Mouse (Mus musculus) lung, postnatal 14 days (tissue): Measurements from ENCODE around the gene Dcaf17.

Source experiments
- DNase-seq: peaks from one replicate; pipeline ENCODE4 v3.0.0; 2021

Gene Dcaf17

DNA sequence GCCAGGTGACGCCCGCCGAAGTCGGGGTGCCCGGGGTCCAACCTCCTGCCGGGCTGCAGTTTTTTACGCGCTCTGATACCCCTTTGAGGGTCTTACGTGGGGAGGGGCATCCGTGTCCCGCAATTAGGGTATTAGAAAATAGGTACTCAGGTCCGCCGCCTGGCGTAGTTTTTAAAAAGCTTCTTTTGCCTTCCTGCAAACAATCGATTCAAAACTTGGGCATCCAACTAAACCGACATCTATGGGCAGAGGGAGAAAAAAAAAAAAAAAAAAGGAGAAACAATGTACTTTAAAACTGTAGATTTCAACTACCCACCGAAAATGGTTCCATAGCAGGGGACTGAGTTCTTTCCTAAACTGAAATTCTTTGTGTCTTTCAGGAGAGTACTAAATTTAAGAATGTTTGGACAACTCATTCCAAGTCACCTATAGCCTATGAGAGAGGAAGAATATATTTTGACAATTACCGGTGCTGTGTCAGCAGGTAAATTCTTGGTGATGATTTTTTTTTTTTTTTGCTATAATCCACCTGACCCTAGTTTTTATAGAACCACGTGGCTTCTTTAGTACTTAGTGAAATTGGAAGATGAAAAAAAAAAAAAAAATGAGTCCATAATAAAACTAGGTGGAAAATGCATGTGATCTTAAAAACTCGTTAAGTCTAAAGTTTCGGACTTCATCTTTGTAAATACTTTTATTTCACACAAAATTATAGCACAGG is 1.1 kb downstream of the Dcaf17 start:
- no peak for DNase-seq

DNA sequence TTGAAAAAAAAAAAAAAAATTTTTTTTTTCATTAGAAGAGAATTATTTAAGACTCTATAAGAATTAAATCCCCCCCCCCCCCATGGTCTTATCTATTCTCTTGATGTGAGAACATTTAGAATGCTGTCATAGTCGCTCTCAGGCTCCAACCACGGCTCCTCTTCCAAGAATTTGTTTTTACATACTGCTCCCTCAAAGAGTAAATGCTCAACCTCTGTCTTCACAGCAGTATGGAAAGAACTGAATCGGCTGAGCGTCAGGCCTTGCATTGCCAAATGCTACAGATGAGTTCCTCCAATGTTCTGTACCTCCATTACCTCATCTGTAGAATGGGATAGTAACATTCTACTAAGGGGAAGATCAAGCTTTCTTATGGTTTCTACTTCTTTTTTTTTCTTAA is 16.5 kb downstream of the Dcaf17 start:
- DNase-seq = no peak

DNA sequence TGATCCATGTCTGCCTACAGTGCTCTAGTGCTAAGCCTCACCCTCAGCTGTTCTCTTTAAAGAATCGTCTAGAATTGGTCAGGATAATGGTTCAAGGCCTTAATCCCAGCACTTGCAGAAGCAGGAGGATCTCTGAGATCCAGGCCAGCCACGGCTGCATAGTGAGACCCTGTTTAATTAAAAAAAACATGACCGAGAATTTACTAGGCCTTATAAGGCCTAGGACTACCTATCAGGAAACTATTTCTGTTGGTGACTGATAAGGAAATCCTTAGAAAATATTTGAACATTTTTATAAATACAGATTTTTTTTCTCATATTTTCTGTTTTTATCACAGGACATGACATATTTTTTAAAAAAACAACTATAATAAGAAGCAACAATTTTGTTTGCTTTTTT is 18.2 kb downstream of the Dcaf17 start:
- no peak for DNase-seq

DNA sequence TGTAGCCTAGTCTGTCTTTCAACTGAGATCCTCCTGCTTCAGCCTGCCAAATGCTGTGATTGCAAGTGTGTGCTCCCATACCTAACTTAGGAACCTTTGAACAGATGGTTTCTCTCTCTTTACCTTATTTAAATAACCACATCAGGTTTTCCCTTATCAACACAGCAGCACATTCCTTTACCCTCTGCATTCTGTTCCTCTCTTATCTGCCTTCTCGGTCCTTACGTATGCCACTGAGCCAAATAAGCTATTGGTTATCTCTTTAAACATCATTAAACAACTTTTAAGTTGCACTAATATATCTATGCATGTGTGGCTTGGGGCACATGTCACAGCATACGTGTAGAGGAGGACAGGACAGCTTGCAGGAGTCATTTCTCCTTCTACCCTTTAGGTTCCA is 18.7 kb downstream of the Dcaf17 start:
- DNase-seq = no peak

DNA sequence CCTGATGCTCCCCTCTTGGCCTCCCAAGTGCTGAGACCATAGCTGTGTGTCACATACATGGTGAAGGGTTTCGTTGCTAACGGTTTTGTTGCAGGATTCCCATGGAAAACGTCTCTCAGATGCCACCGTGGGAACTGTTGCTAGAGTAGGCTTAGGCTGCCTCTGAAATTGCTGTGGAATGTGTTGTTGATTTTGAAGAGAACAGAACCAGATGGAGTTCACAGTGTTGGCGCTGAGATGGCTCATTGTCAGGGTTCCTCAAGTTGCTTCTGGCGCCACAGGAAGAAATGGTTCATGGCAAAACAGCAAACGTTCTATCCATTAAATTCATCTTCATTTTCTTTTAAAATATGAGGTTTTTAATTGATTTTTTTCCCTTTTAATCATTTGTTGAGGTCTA is 27.3 kb downstream of the Dcaf17 start:
- DNase-seq = no peak

DNA sequence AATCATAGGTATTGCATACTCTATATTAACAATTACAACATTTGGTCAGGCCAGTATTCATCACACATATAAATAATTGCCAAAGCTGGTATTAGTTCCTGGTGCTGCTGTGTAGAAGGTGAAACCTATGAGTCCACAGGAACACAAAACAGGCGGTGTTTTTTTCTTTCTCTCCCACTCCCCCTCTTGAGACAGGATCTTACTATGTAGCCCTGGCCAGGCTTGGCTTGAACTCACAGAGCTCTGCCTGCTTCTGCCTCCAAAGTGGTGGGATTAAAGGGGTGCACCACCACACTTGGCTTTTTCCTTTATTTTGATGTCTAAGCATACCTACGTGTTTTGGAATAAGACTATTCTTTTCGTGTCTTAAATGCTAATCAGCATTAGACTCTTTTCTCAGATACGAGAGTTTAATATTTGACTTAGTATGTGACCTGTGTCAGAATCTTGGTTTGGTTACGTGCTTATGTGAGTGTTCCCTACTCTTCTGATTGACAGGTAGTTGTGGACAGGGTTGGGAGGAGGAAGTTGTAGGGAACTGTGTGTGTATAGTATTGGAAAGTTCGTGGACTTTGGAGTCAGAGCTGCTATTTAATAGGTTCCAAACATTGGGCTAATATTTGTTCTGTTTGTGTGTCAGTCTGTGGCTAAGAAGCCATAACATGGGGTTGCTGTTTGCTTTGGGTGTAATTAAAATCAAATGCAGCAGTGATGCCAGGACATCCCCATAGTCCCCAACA is 28.5 kb downstream of the Dcaf17 start:
- DNase-seq = no peak

DNA sequence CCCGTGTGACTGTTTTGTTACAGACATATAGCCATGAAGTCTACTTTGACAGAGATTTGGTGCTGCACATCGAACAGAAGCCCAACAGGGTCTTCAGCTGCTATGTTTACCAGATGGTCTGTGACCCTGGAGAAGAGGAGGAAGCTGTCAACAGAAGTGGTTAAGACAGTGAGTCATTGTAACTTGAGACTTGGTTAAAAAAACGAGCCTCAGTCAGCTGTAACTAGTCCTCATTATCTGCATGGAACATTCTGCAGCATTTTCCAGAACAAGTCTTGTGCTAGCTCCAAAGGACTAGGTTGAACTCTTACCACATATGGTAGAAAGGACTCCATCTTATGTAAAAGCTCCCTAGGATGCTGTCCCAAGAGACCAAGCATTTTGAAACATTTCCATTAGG is 34.6 kb downstream of the Dcaf17 start:
- no peak for DNase-seq

DNA sequence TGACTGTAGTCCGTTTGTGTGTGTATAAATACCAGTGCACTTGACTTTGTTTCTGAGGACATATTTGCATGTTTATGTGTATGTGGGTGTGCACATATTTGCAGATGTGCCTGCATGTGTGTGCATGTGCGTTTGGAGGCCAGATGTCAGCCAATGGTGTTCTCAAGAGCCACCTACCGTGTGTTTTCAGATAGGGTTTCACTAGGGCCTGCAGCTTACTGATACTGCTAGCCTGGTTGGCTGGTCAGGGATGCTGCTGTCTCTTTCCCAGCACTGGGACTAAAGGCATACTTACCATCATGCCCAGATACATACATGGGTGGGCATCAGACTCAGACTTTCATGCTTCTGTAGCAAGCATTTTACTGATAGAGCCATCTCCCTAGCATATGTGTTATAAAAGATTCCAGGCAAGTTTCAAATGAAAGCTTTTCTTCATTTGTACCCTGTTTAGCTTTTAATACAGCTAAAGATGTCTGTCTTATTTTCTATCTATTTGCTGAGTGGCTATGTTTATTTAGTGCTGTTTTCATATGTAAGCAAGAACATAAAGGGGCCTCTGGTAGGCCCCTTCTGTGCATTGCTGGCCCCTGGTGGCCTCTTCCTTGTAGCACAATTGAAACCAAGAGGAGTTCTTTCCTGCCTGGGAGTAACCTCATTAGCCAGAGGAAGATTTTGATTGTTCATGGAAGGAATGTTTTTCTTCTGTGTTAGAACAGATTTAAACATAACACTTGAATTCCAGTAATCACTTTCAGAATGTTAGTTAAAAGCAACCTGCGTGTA is 35.7 kb downstream of the Dcaf17 start:
- no peak for DNase-seq

DNA sequence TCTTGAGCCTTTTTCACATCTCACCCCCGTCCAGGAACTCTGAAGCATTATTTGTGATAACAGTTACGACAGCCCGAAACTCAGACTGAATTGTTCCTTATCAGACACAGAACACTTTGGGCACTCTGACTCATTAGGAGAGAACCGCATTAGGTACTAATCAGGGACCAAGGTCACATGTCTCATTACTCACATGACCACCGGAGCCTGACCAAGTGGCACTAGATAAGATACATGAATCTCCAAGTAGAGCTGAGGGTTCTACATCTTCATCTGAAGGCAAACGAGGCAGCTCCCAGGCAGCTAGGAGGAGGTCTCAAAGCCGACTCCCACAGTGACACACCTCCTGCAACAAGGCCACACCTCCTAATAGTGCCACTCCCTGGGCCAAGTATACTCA is 41.0 kb downstream of the Dcaf17 start:
- no peak for DNase-seq

DNA sequence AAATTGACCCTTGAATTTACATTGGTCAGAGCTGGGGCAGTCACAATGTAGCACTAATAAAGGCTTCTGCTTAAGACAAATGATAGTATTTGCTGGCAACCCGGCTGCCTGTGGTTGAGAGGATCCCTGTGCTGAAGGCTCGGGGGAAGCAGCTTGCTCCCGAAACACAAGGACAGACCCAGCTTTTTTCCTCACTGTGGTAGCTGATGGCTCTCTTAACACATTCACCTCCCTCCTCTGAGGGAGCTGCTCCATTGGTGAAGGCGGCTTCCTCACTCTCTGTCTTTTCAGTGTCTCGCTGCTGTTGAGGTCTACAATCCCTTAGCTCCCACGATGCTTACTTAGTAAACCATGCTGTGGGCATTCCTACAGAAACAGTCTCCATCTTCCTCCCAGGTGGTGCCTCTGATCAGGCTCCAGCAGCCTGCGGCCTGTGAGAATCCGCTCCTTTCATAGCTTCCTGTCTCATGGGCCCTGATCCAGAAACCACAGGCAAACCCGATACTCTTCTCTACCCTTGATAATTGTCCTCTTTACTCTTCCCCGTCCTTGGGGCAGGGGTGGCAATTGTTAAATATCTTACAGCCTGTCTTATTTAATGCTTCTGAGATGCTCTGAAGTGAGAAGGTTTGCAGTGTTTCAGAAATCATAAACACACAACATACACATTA is 47.6 kb downstream of the Dcaf17 start:
- no peak for DNase-seq

DNA sequence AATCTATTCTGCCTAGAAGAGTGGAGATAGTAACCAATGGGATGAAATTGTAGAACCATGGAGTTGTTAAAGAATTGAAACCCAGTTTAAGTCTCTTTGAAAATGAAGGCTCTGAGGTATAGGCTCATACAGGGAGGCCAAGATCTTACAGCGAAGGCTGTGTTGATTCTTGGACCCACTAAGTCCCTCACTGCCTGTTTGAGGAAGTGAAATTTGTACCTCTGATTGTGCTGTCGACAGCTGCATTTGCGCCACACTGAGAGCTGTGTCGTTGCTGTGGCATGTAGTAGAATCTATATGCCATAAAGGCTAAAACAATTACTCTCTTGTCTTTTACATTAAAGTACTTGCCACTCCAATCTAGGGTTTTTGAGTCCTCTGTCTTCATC is 48.2 kb downstream of the Dcaf17 start:
- no peak for DNase-seq

DNA sequence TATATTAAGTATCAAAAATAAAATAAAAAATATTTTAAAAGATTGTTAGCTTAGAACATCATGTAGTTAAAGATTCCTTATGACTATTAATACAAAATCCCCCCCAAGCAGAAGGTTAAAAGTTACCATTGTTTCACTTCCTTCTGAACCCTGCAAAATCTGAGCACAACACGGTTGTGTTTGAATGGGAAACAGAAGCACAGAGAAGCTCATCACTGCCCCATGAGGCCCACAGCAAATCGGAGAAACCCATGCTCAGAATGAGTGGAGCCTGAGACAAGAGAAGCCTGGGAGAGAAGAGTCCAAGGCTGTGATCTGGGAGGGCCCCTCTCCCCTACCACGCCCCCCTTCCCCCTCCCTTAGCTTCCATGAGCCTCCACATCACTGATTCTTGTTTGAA is 49.6 kb downstream of the Dcaf17 start:
- DNase-seq = no peak

DNA sequence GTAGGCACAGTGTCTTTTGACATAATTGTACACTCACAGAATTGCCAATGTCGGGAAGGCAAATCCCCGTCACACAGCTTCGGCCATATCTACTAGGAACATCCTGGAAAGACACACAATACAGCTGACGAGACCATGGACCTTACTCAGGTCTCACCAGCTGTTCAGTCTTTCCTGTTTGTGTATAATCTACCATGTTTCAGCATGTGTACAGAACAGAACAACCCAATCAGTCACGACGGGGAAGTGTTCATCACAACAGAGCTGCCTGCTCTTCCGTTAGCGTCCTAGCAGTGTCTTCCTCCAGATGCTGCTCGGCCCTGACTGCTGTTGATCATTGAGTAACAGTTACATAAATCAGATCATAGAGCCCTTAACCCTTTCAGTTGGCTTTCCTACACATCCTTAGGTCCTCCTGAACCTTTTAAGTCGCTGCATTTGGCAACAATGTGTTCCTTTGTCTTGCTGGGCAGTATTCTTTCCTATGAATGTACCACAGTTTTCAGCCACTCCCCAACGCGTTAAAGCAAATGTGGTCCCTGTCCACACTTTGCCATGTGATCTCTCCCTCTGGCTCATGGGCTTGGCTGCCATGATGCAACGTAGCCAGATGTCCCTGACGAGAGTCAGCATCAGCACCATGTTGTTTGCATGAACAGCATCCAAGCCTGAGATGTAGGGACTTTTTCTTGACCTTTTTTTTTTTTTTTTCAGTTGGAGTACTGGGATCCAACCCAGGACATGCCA is 50.5 kb downstream of the Dcaf17 start:
- no peak for DNase-seq

DNA sequence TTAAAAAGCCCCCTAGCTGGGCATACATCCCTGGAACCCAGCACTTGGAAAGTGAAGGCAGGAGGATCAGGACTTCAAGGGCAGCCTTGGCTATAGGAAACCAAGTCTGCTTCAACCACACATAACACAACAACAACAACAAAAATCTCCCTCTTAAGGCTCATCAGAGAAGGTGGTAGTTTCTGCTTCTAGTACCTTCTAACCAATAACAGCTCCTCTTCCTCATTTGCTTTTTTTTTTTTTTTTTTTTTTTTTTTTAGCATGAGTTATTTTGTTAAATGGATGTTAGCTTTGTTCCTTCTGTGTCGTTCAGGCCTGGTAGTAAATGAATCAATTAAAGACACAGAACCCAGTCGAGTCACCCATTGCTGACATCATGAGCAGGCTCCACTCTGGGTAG is 52.1 kb downstream of the Dcaf17 start:
- no peak for DNase-seq

DNA sequence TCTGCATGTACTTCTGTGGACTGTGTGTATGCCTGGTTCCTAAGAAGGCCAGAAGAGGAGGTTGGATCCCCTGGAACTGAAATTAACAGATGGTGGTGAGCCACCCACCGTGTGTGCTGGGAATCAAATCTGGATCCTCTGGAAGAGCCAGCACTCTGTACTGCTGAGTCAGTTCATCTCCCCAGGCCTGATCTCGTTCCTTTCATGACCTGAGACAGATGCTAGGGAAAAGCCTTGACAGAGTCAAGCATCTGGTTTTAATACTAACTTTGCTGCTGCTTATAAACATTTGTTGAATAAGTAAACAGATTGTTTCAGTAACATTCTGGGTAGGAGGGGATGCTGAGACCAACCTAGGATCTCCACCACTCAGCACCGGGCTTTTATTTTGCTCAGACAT is 53.4 kb downstream of the Dcaf17 start:
- no peak for DNase-seq

DNA sequence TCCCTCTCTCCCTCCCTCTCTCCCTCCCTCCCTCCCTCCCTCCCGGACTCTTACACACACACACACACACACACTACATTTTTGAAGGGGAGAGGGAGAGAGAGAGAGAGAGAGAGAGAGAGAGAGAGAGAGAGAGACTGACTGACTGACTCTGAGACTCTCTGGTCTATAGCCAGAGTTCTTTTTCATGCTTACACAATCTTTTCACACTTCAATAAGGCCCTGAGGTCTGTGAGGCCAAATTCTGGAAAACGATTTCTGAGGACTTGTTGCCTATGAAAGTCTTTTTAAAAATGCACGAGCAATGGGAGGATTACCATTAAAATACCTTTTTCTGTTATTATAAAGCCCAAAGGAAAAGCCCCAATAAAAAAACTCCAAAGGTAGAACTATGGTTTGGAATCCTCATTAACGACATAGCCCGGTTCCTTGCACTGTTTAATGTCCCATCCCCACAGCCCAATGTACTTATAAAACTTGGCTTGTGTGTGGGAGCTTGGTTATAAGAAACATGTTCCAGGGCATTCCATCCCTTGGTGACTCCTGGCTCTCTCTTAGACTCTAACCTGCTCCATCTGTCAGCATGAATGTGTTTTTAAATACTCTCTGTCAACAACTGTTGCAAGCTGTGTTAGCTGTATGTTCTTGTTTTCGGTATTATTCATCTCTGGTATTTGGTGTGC is 58.5 kb downstream of the Dcaf17 start:
- no peak for DNase-seq

DNA sequence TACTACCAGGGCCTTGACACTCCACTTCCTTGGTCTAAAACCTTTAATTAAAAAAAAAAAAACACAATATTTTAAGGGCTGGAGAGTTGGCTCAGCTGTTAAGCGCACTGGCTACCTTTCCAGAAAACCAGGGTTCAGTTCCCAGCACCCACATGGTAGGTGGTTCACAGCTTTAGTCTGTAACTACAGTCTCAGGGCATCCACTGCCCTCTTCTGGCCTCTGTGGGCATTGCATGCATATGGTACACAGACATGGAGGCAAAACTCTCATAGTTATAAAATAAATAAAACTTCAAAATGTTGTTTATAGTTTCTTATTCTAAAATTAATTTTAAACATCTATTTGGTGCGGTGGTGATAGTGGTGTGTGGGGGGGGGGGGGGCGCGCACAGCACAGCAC is 61.0 kb downstream of the Dcaf17 start:
- DNase-seq = no peak

DNA sequence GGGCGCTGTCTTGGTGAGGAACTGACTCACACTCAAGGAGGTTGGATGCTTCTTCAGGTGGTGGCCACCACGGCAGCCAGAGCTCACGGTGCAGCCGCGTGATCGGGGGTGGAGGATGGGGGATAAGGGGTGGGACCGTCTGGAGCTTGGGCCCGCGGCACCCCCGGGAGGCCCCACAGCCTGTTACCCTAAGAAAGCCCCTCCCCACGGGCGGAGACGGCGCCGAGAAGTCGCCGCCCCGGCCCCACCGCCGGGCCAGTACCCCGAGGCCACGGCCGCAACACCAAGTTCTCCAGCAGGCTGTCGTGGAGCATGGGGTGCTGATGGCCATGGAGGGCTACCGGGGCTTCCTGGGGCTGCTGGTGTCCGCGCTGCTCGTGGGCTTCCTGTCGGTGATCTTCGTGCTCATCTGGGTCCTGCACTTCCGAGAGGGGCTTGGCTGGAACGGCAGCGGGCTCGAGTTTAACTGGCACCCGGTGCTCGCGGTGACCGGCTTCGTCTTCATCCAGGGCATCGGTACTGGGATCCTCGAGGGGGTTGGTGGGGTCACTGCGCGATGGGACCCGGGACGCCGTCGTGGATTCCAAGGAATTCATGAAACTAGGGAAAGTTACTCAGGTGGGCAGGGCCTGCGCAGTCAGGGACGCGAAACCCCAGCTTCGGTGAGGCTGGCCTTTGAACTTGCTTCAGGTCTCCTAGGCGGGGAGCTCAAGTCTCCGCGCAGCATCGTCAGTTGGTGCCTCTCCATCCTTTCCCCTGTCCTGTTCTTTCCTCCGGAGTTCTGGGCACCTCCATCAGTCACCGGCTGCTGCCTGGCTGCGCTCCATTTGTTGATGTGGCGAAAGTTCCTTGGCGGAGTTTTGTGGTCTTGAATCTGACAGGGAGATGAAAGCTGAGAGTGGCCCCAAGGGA is 62.9 kb downstream of the Dcaf17 start, which contains the start of gene Cybrd1:
Gene Cybrd1 (plus strand): TSS at position 127 of the 912 bp plus-strand sequence.
- DNase-seq = peak; percentile 46

DNA sequence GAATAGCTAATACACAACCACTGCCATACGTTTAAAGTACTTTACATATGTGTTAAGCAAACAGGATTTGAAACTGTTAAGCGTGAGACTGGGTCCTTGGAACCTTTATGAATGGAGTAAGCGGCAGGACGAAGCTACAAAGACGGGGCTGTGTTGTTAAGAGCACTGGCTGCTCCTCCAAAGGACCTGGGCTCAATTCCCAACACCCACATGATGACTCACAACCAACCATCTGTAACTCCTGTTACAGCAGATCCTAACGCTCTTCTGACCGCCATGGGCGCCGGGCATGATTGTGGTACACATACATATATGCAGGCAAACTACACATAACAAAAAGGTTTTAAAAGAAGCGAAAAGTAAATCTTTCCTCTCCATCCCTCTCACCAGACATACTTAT is 65.7 kb downstream of the Dcaf17 start:
- DNase-seq = no peak

DNA sequence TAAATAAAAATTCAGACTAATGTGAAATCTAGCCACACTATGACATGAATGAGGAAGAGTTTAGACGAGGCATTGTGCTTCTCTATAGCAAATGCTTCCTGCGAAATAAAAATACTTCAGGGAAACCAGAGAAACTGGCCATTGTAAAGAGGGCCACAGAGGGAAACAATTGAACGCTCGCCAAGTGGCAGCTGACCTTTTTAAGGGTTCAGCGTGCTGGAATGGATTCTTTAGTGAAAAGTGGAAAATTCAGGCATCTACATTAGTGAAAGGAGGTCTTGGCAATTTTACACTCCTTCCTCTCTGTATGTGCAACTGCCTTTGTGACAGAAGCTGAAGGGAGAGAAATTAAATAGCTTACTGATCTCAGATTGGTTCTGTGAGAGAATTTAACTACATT is 66.3 kb downstream of the Dcaf17 start:
- DNase-seq = no peak
